Mouse (Mus musculus) testis, adult 2 months (tissue): ENCODE measurements around the gene Mief2. TPM values are rescaled to one million over a fixed set of nuclear protein-coding genes. Genes with fewer than 3 reads are reported as not detected.

Experiments used
- H3K27ac ChIP-seq: fragments of 200-500 bp; 2 replicates; pipeline ENCODE4 v1.5.1; 2012; ENCODE audit warnings: low read depth, low read length; ENCODE audit not compliant: control insufficient read depth, insufficient read depth
- H3K27me3 ChIP-seq: fragments of 200-500 bp; 2 replicates; pipeline ENCODE4 v1.6.1; 2012; ENCODE audit warnings: mild to moderate bottlenecking, low read length, moderate library complexity; ENCODE audit not compliant: control insufficient read depth, insufficient read depth
- H3K36me3 ChIP-seq: fragments of 200-500 bp; 2 replicates; pipeline ENCODE4 v1.6.1; 2012; ENCODE audit warnings: mild to moderate bottlenecking, low read length; ENCODE audit not compliant: control insufficient read depth, insufficient read depth
- H3K4me1 ChIP-seq: fragments of 200-500 bp; 2 replicates; pipeline ENCODE4 v1.6.1; 2012; ENCODE audit warnings: low read length; ENCODE audit not compliant: control insufficient read depth, insufficient read depth
- H3K4me3 ChIP-seq: fragments of 200-500 bp; 2 replicates; pipeline ENCODE4 v1.5.1; 2012; ENCODE audit warnings: low read depth, mild to moderate bottlenecking, low read length, moderate library complexity, mixed read lengths; ENCODE audit not compliant: control insufficient read depth
- CTCF ChIP-seq: fragments of 200-500 bp; IDR thresholded peaks from 2 replicates; pipeline ENCODE4 v1.5.1; 2012; ENCODE audit warnings: low read depth, mild to moderate bottlenecking, inconsistent platforms, low read length, moderate library complexity; ENCODE audit not compliant: control insufficient read depth, insufficient read depth, insufficient replicate concordance
- POLR2A ChIP-seq: fragments of 200-500 bp; IDR thresholded peaks from 2 replicates; pipeline ENCODE4 v1.6.1; 2012; ENCODE audit warnings: low read depth, mild to moderate bottlenecking, inconsistent platforms, low read length, moderate library complexity; ENCODE audit not compliant: control insufficient read depth
- polyA plus RNA-seq: library from polyadenylated mRNA; depleted of rRNA; stranded (reverse); fragments of >200 nt; gene quantifications from 2 replicates; pipeline ENCODE4 v1.2.3, GENCODE M21; 2012

Gene Mief2
- polyA plus RNA-seq, 1 experiment: 7.7 TPM

- Histone ChIP-seq H3K4me1 (peaks cover 4% of the 10 kb centered on the region), H3K27ac (no peak overlapping the region), H3K36me3 (no peaks in the 10 kb centered on the region; the same call in 1 of the 2 replicates), H3K27me3 (no peaks in the 10 kb centered on the region), H3K4me3 (no peak overlapping the region)
- TF ChIP-seq POLR2A (no peak), CTCF (no peak)
Observed at GRCm38 (mm10) chr11:60772161-60772560, 44.0 kb downstream of the Mief2 start.

- no peaks in the 10 kb centered on the region for H3K27me3 ChIP-seq
- peaks cover 9% of the 10 kb centered on the region for H3K4me1 ChIP-seq
- H3K27ac ChIP-seq: no peak overlapping the region
- H3K36me3 ChIP-seq: peaks cover under 1% of the 10 kb centered on the region
- no peak overlapping the region for H3K4me3 ChIP-seq
- TF ChIP-seq CTCF (no peak), POLR2A (no peak)
Observed at GRCm38 (mm10) chr11:60774158-60774689, 46.0 kb downstream of the Mief2 start.

- Histone ChIP-seq H3K27me3 (no peaks in the 10 kb centered on the region), H3K4me3 (peak overlapping the region; percentile 14; the same call in 1 of the 2 replicates), H3K36me3 (peaks cover 2% of the 10 kb centered on the region), H3K27ac (no peak overlapping the region), H3K4me1 (peaks cover 15% of the 10 kb centered on the region)
- TF ChIP-seq POLR2A (no peak), CTCF (no peak)
Observed at GRCm38 (mm10) chr11:60774841-60775240, 46.6 kb downstream of the Mief2 start.

GRCm38 (mm10) chr11:60775578-60775977 is 47.4 kb downstream of the Mief2 start:
- Histone ChIP-seq H3K27ac (no peak overlapping the region), H3K4me1 (peaks cover 15% of the 10 kb centered on the region), H3K27me3 (no peaks in the 10 kb centered on the region), H3K4me3 (peak overlapping the region; percentile 97), H3K36me3 (peaks cover 2% of the 10 kb centered on the region)
- no peak for TF ChIP-seq CTCF
- TF ChIP-seq POLR2A: no peak

GRCm38 (mm10) chr11:60776107-60776828 is 48.1 kb downstream of the Mief2 start:
- Histone ChIP-seq H3K4me3 (peak overlapping the region; percentile 97), H3K4me1 (peaks cover 15% of the 10 kb centered on the region), H3K27ac (peak overlapping the region; percentile 97), H3K36me3 (peaks cover 2% of the 10 kb centered on the region), H3K27me3 (no peaks in the 10 kb centered on the region)
- no peak for TF ChIP-seq POLR2A
- TF ChIP-seq CTCF: no peak

- H3K4me1 ChIP-seq: peaks cover 15% of the 10 kb centered on the region
Observed at GRCm38 (mm10) chr11:60776829-60777740, 48.9 kb downstream of the Mief2 start, which contains the start of the genes Top3a and Smcr8. Gene Top3a (minus strand): TSS chr11:60777365. Gene Smcr8 (plus strand): TSS chr11:60777524.

GRCm38 (mm10) chr11:60777801-60778370 is 49.7 kb downstream of the Mief2 start:
- TF ChIP-seq CTCF: no peak
- Histone ChIP-seq H3K4me1 (peaks cover 15% of the 10 kb centered on the region), H3K36me3 (peaks cover 2% of the 10 kb centered on the region), H3K27ac (peak overlapping the region; percentile 97), H3K27me3 (no peaks in the 10 kb centered on the region), H3K4me3 (peak overlapping the region; percentile 97)

More at GRCm38 (mm10) chr11:60776829-60777740, 48.9 kb downstream of the Mief2 start, which contains the start of the genes Top3a and Smcr8:
- Histone ChIP-seq H3K27ac (peak within 1 kb of the TSS; percentile 97), H3K27me3 (no peaks in the 10 kb centered on the region), H3K4me3 (peak within 1 kb of the TSS; percentile 97), H3K36me3 (peaks cover 2% of the 10 kb centered on the region)
- TF ChIP-seq POLR2A (peak; percentile 75), CTCF (peak; percentile 19; the same call in 1 of the 2 replicates)
